Mouse (Mus musculus) gastrocnemius, adult 2 months (tissue): ENCODE data around the gene Chchd4. TPM values are rescaled to one million over a fixed set of nuclear protein-coding genes. Genes with fewer than 3 reads are reported as not detected.

Experiments used
- DNase-seq: peaks from one replicate; pipeline ENCODE4 v3.0.0; 2022
- H3K27ac ChIP-seq: fragments of 200-600 bp; 2 replicates; pipeline ENCODE4 v1.8.1; 2022; ENCODE audit warnings: mild to moderate bottlenecking
- H3K4me3 ChIP-seq: fragments of 200-600 bp; 2 replicates; pipeline ENCODE4 v1.8.1; 2022; ENCODE audit warnings: mild to moderate bottlenecking, moderate library complexity
- CTCF ChIP-seq: fragments of 200-600 bp; IDR thresholded peaks from 2 replicates; pipeline ENCODE4 v1.8.1; 2022; ENCODE audit warnings: antibody characterized with exemption, mild to moderate bottlenecking, moderate library complexity
- intact Hi-C: fragments of 180-260 bp; cut with DNase I; formaldehyde crosslinking; loops from one replicate; pipeline ENCODE4 v1.15.1; 2025
- long read RNA-seq, 2 experiments: library from polyadenylated mRNA; stranded (forward); transcript quantifications; one replicate each; pipeline ENCODE4 v2.0.0; 2021
- total RNA-seq, 2 experiments: library from RNA; stranded (reverse); gene quantifications; 2 replicates each; pipeline ENCODE4 v1.2.3; 2021

Chchd4 gene
- total RNA-seq: 10 to 100 TPM in 1 of 2 experiments, 1 to 10 TPM in 1; 8.0 to 10.2 TPM
- long read RNA-seq, experiment 1, transcript Chchd4-201 (3 exons, 3,472 nt): major isoform, 35 of 100 reads
- long read RNA-seq, experiment 1, partial matches to known transcripts: 0 of 100 reads
- long read RNA-seq, experiment 1, other reads (novel, unspliced or antisense): 64 of 100 reads
- long read RNA-seq, experiment 2, transcript Chchd4-201 (3 exons, 3,472 nt): major isoform, 40 of 95 reads
- long read RNA-seq, experiment 2, partial matches to known transcripts: 0 of 95 reads
- long read RNA-seq, experiment 2, other reads (novel, unspliced or antisense): 54 of 95 reads

- Histone ChIP-seq H3K27ac (peak within 1 kb of the TSS; percentile 95), H3K4me3 (peak within 1 kb of the TSS; percentile 91)
- 0 out of 2 replicates have a peak, but pooled peaks have one; percentile 7 for TF ChIP-seq CTCF
- intact Hi-C loops: loop anchor here (2.0 kb wide), 1 partner anchor 42 kb away; the partner anchor contains the start of genes Lsm3 and Xpc
- peak; percentile 98 for DNase-seq
Measured at GRCm38 (mm10) chr6:91472868-91473804, at the start of gene Chchd4, which contains the start of gene Tmem43. TSS of gene Chchd4 (minus strand) at chr6:91473546. TSS of gene Tmem43 (plus strand) at chr6:91473703.

GRCm38 (mm10) chr6:91522816-91523215, 49.5 kb upstream of the Chchd4 start:
- no peak overlapping the region for H3K27ac ChIP-seq
- H3K4me3 ChIP-seq: no peak overlapping the region
- TF ChIP-seq CTCF: no peak
- DNase-seq: no peak
- intact Hi-C loops: no loop called here

GRCm38 (mm10) chr6:91518454-91519020, 45.2 kb upstream of the Chchd4 start:
- H3K27ac ChIP-seq: peak overlapping the region; percentile 85
- intact Hi-C loops: no loop called here
- TF ChIP-seq CTCF: no peak
- peak overlapping the region; percentile 8; the same call in 1 of the 2 replicates for H3K4me3 ChIP-seq
- DNase-seq: no peak

GRCm38 (mm10) chr6:91515545-91516449, 42.5 kb upstream of the Chchd4 start, which contains the start of the genes Xpc and Lsm3:
TSS of gene Xpc (minus strand) at chr6:91515888.
TSS of gene Lsm3 (plus strand) at chr6:91515928.
- peak within 1 kb of the TSS; percentile 96 for H3K4me3 ChIP-seq
- intact Hi-C loops: loop anchor here (2.0 kb wide), 1 partner anchor 43 kb away; the partner anchor contains the start of genes Chchd4 and Tmem43
- H3K27ac ChIP-seq: peak within 1 kb of the TSS; percentile 89
- DNase-seq: peak; percentile 98
- TF ChIP-seq CTCF: no peak

GRCm38 (mm10) chr6:91514737-91515362, 41.5 kb upstream of the Chchd4 start:
- intact Hi-C loops: loop anchor here (2.0 kb wide), 1 partner anchor 42 kb away; the partner anchor contains the start of genes Chchd4 and Tmem43
- Histone ChIP-seq H3K27ac (peak overlapping the region; percentile 89), H3K4me3 (peak overlapping the region; percentile 96)
- no peak for DNase-seq
- TF ChIP-seq CTCF: no peak

GRCm38 (mm10) chr6:91514135-91514534, 40.8 kb upstream of the Chchd4 start:
- no peak for DNase-seq
- no peak overlapping the region for H3K27ac ChIP-seq
- TF ChIP-seq CTCF: no peak
- intact Hi-C loops: loop anchor here (2.0 kb wide), 1 partner anchor 41 kb away; the partner anchor contains the start of genes Chchd4 and Tmem43
- no peak overlapping the region for H3K4me3 ChIP-seq

GRCm38 (mm10) chr6:91510211-91510610, 36.9 kb upstream of the Chchd4 start:
- no peak for DNase-seq
- H3K4me3 ChIP-seq: no peak overlapping the region
- intact Hi-C loops: no loop called here
- TF ChIP-seq CTCF: no peak
- H3K27ac ChIP-seq: no peak overlapping the region

GRCm38 (mm10) chr6:91509326-91509725, 36.0 kb upstream of the Chchd4 start:
- peak; percentile 88 for DNase-seq
- H3K27ac ChIP-seq: no peak overlapping the region
- H3K4me3 ChIP-seq: no peak overlapping the region
- TF ChIP-seq CTCF: peak; percentile 97
- intact Hi-C loops: loop anchor here (1.0 to 2.0 kb wide), 2 partner anchors 69 to 223 kb away; no protein-coding TSS in a partner anchor

GRCm38 (mm10) chr6:91508041-91508440, 34.7 kb upstream of the Chchd4 start:
- intact Hi-C loops: loop anchor here (2.0 kb wide), 1 partner anchor 67 kb away; no protein-coding TSS in a partner anchor
- TF ChIP-seq CTCF: no peak
- H3K27ac ChIP-seq: no peak overlapping the region
- DNase-seq: no peak
- no peak overlapping the region for H3K4me3 ChIP-seq

- H3K27ac ChIP-seq: no peak overlapping the region
- intact Hi-C loops: no loop called here
Measured at GRCm38 (mm10) chr6:91506036-91506435, 32.7 kb upstream of the Chchd4 start.

GRCm38 (mm10) chr6:91503302-91503701, 30.0 kb upstream of the Chchd4 start:
- intact Hi-C loops: no loop called here
- H3K4me3 ChIP-seq: no peak overlapping the region
- no peak for TF ChIP-seq CTCF
- no peak for DNase-seq
- H3K27ac ChIP-seq: no peak overlapping the region

More at GRCm38 (mm10) chr6:91506036-91506435, 32.7 kb upstream of the Chchd4 start:
- no peak for TF ChIP-seq CTCF
- no peak for DNase-seq
- H3K4me3 ChIP-seq: no peak overlapping the region
